Mouse (Mus musculus) spleen, postnatal 36 days (tissue): ENCODE results near the gene Clstn2.

Experiments used
- DNase-seq, 2 experiments: peaks; one replicate each; pipeline ENCODE4 v3.0.0; 2022; ENCODE audit warnings: low spot score in 2 of 2, mixed read lengths in 1 of 2

Clstn2 gene

GRCm38 (mm10) chr9:97774991-97775390, 258.0 kb downstream of the Clstn2 start:
- DNase-seq: no peak

GRCm38 (mm10) chr9:97773911-97774310, 259.1 kb downstream of the Clstn2 start:
- no peak for DNase-seq

GRCm38 (mm10) chr9:97772431-97772830, 260.6 kb downstream of the Clstn2 start:
- DNase-seq: no peak

- no peak for DNase-seq
These were observed 263.6 kb downstream of the Clstn2 start for GRCm38 (mm10) chr9:97769331-97769730.

GRCm38 (mm10) chr9:97765251-97765767, 267.7 kb downstream of the Clstn2 start:
- no peak for DNase-seq

GRCm38 (mm10) chr9:97763048-97763447, 269.9 kb downstream of the Clstn2 start:
- DNase-seq: no peak

GRCm38 (mm10) chr9:97755599-97756270, 277.2 kb downstream of the Clstn2 start:
- no peak for DNase-seq

- no peak for DNase-seq
These were observed 279.3 kb downstream of the Clstn2 start for GRCm38 (mm10) chr9:97753715-97754114.

GRCm38 (mm10) chr9:97746574-97746973, 286.4 kb downstream of the Clstn2 start:
- no peak for DNase-seq

GRCm38 (mm10) chr9:97727715-97728486, 305.1 kb downstream of the Clstn2 start:
- DNase-seq: no peak

- no peak for DNase-seq
These were observed 315.3 kb downstream of the Clstn2 start for GRCm38 (mm10) chr9:97717728-97718127.

GRCm38 (mm10) chr9:97717005-97717404, 316.0 kb downstream of the Clstn2 start:
- DNase-seq: no peak

- DNase-seq: no peak
These were observed 320.1 kb downstream of the Clstn2 start for GRCm38 (mm10) chr9:97712888-97713287.

- no peak for DNase-seq
These were observed 329.0 kb downstream of the Clstn2 start for GRCm38 (mm10) chr9:97703901-97704503.

GRCm38 (mm10) chr9:97702989-97703388, 330.0 kb downstream of the Clstn2 start:
- no peak for DNase-seq

- DNase-seq: no peak
These were observed 333.0 kb downstream of the Clstn2 start for GRCm38 (mm10) chr9:97699983-97700382.

- no peak for DNase-seq
These were observed 334.0 kb downstream of the Clstn2 start for GRCm38 (mm10) chr9:97699020-97699419.

- no peak for DNase-seq
These were observed 334.9 kb downstream of the Clstn2 start for GRCm38 (mm10) chr9:97698071-97698470.

- DNase-seq: no peak
These were observed 336.2 kb downstream of the Clstn2 start for GRCm38 (mm10) chr9:97696655-97697235.

- DNase-seq: no peak
These were observed 337.7 kb downstream of the Clstn2 start for GRCm38 (mm10) chr9:97695278-97695677.

- DNase-seq: no peak
These were observed 346.1 kb downstream of the Clstn2 start for GRCm38 (mm10) chr9:97686826-97687425.

- no peak for DNase-seq
These were observed 347.3 kb downstream of the Clstn2 start for GRCm38 (mm10) chr9:97685664-97686063.
